ENCODE assay signal across 10 mouse cellular contexts in genomic region chr2:128745879-128746620, GRCm38 (mm10). TPM values are rescaled to one million over a fixed set of nuclear protein-coding genes. Genes with fewer than 3 reads are reported as not detected.
DNase-seq lines count a peak whose midpoint lies in the region; ATAC-seq and TF ChIP-seq lines count a peak whose summit lies in the region.
"Had no signal": no experiment of that assay in that cellular context is flagged by ENCODE, and none has a peak within 500 bp of the region (broad histone marks: within the 10 kb centered on the region; RNA-seq: fewer than 3 reads in every experiment).

No protein-coding gene starts in this region.

- no peaks in the 10 kb centered on the region; the same call in none of the 2 replicates for H3K36me3 ChIP-seq in kidney, adult 2 months (ENCODE audit: control insufficient read depth, insufficient read depth, low read length)
- peaks cover 22% of the 10 kb centered on the region; the same call in 1 of the 2 replicates for H3K36me3 ChIP-seq in intestine, postnatal 0 days (ENCODE audit: control insufficient read depth, insufficient read depth)
- no peaks in the 10 kb centered on the region for H3K36me3 ChIP-seq in stomach, embryonic 15.5 days
- H3K36me3 ChIP-seq: forebrain, embryonic 10.5 days; midbrain, embryonic 12.5 days had no signal

- H3K9ac ChIP-seq in intestine, postnatal 0 days (ENCODE audit: low read depth, low read length), result no peak overlapping the region
- H3K9ac ChIP-seq in stomach, embryonic 15.5 days, result no peak overlapping the region
- H3K9ac ChIP-seq: midbrain, embryonic 12.5 days had no signal

- no peaks in the 10 kb centered on the region for H3K27me3 ChIP-seq in kidney, adult 2 months (replicated peaks; ENCODE audit: control insufficient read depth, insufficient read depth, low read length)
- H3K27me3 ChIP-seq in intestine, postnatal 0 days (replicated peaks; ENCODE audit: control insufficient read depth, insufficient read depth, low read length), result no peaks in the 10 kb centered on the region
- H3K27me3 ChIP-seq in stomach, embryonic 15.5 days (replicated peaks), result no peaks in the 10 kb centered on the region
- H3K27me3 ChIP-seq: midbrain, embryonic 12.5 days had no signal

- H3K27ac ChIP-seq in kidney, adult 2 months (ENCODE audit: insufficient read depth, low read depth, low read length), result peak overlapping the region; percentile 89
- H3K27ac ChIP-seq in intestine, postnatal 0 days (ENCODE audit: low read depth, low read length), result peak overlapping the region; percentile 74
- peak overlapping the region; percentile 60 for H3K27ac ChIP-seq in stomach, embryonic 15.5 days
- H3K27ac ChIP-seq: forebrain, embryonic 10.5 days; midbrain, embryonic 12.5 days had no signal

- H3K4me1 ChIP-seq in kidney, adult 2 months (ENCODE audit: control insufficient read depth, insufficient read depth, low read length), result peaks cover 16% of the 10 kb centered on the region
- 0 out of 2 replicates have a peak, but pooled peaks cover 11% of the 10 kb centered on the region for H3K4me1 ChIP-seq in intestine, postnatal 0 days (replicated peaks; ENCODE audit: control insufficient read depth, insufficient read depth, low read length)
- H3K4me1 ChIP-seq in stomach, embryonic 15.5 days, result peaks cover 14% of the 10 kb centered on the region; the same call in 1 of the 2 replicates
- H3K4me1 ChIP-seq: midbrain, embryonic 12.5 days had no signal

- H3K4me3 ChIP-seq in kidney, adult 2 months (ENCODE audit: insufficient read depth, low read depth, low read length), result no peak overlapping the region
- no peak overlapping the region for H3K4me3 ChIP-seq in intestine, postnatal 0 days (ENCODE audit: low read depth, low read length)
- H3K4me3 ChIP-seq in stomach, embryonic 15.5 days (replicated peaks), result no peak overlapping the region
- H3K4me3 ChIP-seq: forebrain, embryonic 10.5 days; midbrain, embryonic 12.5 days had no signal

- no peak overlapping the region for H3K4me2 ChIP-seq in intestine, postnatal 0 days (replicated peaks; ENCODE audit: low read depth)
- H3K4me2 ChIP-seq in stomach, embryonic 15.5 days, result no peak overlapping the region
- H3K4me2 ChIP-seq: midbrain, embryonic 12.5 days had no signal

- no peak for DNase-seq in kidney, adult 2 months
- DNase-seq in kidney, postnatal 36 days, result no peak
- peak; percentile 31 for DNase-seq in right cerebral cortex, adult 18-20 months
- no peak for DNase-seq in right cerebral cortex, postnatal 14 days
- DNase-seq in cerebellum, postnatal 10 days, result no peak
- DNase-seq in thymus, postnatal 14 days, result no peak

- no peaks in the 10 kb centered on the region for H3K9me3 ChIP-seq in intestine, postnatal 0 days (ENCODE audit: control insufficient read depth)
- H3K9me3 ChIP-seq in stomach, embryonic 15.5 days, result no peaks in the 10 kb centered on the region
- H3K9me3 ChIP-seq: forebrain, embryonic 10.5 days; midbrain, embryonic 12.5 days had no signal

- 0 out of 2 replicates have a peak, but pooled peaks have one; percentile 17 for ATAC-seq in intestine, postnatal 0 days
- ATAC-seq in stomach, embryonic 15.5 days (ENCODE audit: insufficient read depth, low FRiP score, low read depth), result no peak

- 57% methylated on average over 12 of the region's 12 CpGs for WGBS in kidney, adult 2 months
- whole genome bisulfite sequencing in intestine, postnatal 0 days, result 36% methylated on average over 12 of the region's 12 CpGs
- 57% methylated on average over 12 of the region's 12 CpGs for WGBS in stomach, embryonic 15.5 days

- no peak for TF ChIP-seq CTCF in kidney, adult 2 months (conservative IDR thresholded peaks at IDR 0.05; ENCODE audit: insufficient read depth, insufficient read length, low read depth, low read length)
- no peak for TF ChIP-seq CTCF in intestine, postnatal 0 days (IDR thresholded peaks at IDR 0.05; ENCODE audit: low read depth)

- TF ChIP-seq POLR2A in kidney, adult 2 months (IDR thresholded peaks at IDR 0.05; ENCODE audit: low read depth, low read length), result no peak

RNA-seq across cellular contexts. Expression of gene Mertk, which starts 47.3 kb away (rescaled TPM):
- polyA plus RNA-seq in kidney, adult 2 months (2012; rRNA removed), result 12.4 and 13.3 TPM in 2 replicates
- 16.2 and 16.8 TPM in 2 replicates for polyA plus RNA-seq in intestine, postnatal 0 days (2015; fragmentation: Nextera tagmentation; extraction: Ambion mirVana)
- polyA plus RNA-seq in stomach, embryonic 15.5 days (2015; fragmentation: Nextera tagmentation; extraction: Ambion mirVana), result 6.4 TPM in 2 replicates

RNA-seq across cellular contexts. Expression of gene Anapc1, which starts 58.9 kb away (rescaled TPM):
- polyA plus RNA-seq in kidney, adult 2 months (2012; rRNA removed), result 32.2 and 40.6 TPM in 2 replicates
- 14.0 and 15.6 TPM in 2 replicates for polyA plus RNA-seq in intestine, postnatal 0 days (2015; fragmentation: Nextera tagmentation; extraction: Ambion mirVana)
- 52.9 and 64.1 TPM in 2 replicates for polyA plus RNA-seq in stomach, embryonic 15.5 days (2015; fragmentation: Nextera tagmentation; extraction: Ambion mirVana)
